Mouse (Mus musculus) lung, embryonic 16.5 days (tissue): ENCODE results near the gene Tifab. TPM values are rescaled to one million over a fixed set of nuclear protein-coding genes. Genes with fewer than 3 reads are reported as not detected.

Source experiments
- ATAC-seq: fragments of 200-750 bp; cut with Nextera tagmentation; 2 replicates; pipeline ENCODE4 v1.8.0; 2017; ENCODE audit warnings: low read depth, mild to moderate bottlenecking, moderate library complexity
- H3K27ac ChIP-seq: fragments of 300-500 bp; sonication (generic); 2 replicates; pipeline ENCODE4 v1.5.1; 2014; ENCODE audit warnings: mild to moderate bottlenecking, control low read depth, low read length
- H3K27me3 ChIP-seq: fragments of 300-500 bp; sonication (generic); 2 replicates; pipeline ENCODE4 v1.6.1; 2014; ENCODE audit warnings: low read depth, low read length, mixed read lengths; ENCODE audit not compliant: control insufficient read depth, insufficient read depth
- H3K36me3 ChIP-seq: fragments of 300-500 bp; sonication (generic); 2 replicates; pipeline ENCODE4 v1.6.1; 2014; ENCODE audit warnings: low read length; ENCODE audit not compliant: control insufficient read depth, insufficient read depth
- H3K4me1 ChIP-seq: fragments of 300-500 bp; sonication (generic); replicated peaks from 2 replicates; pipeline ENCODE4 v1.6.1; 2014; ENCODE audit warnings: low read length, mixed read lengths; ENCODE audit not compliant: control insufficient read depth, insufficient read depth
- H3K4me2 ChIP-seq: fragments of 300-500 bp; sonication (generic); 2 replicates; pipeline ENCODE4 v1.6.1; 2014; ENCODE audit warnings: low read depth, low read length, control low read depth
- H3K4me3 ChIP-seq: fragments of 300-500 bp; sonication (generic); 2 replicates; pipeline ENCODE4 v1.5.1; 2014; ENCODE audit warnings: mild to moderate bottlenecking, low read length, control low read depth
- H3K9ac ChIP-seq: fragments of 300-500 bp; sonication (generic); 2 replicates; pipeline ENCODE4 v1.6.1; 2014; ENCODE audit warnings: low read length, control low read depth
- H3K9me3 ChIP-seq: fragments of 300-500 bp; sonication (generic); 2 replicates; pipeline ENCODE4 v1.6.1; 2016; ENCODE audit warnings: low read length; ENCODE audit not compliant: control insufficient read depth
- WGBS: fragments of 180-500 bp; shearing (Covaris S2); extraction: QIAGEN DNeasy Blood & Tissue Kit; methylation state at CpG from one replicate; pipeline ENCODE4 v1.1.7; 2014; 5-methylcytosine and 5-hydroxymethylcytosine counted together
- polyA plus RNA-seq: library from polyadenylated mRNA; unstranded; fragments of >200 nt; fragmentation: Nextera tagmentation; extraction: Ambion mirVana; gene quantifications from 2 replicates; pipeline ENCODE4 v1.2.1, GENCODE M21; 2015

Gene Tifab
- polyA plus RNA-seq, 1 experiment from 2014 or later, result 4.0 TPM

- peak; percentile 68; the same call in 1 of the 2 replicates for ATAC-seq
- peaks cover 3% of the 10 kb centered on the region; the same call in 1 of the 2 replicates for H3K4me1 ChIP-seq
- H3K9ac ChIP-seq, result no peak overlapping the region
- H3K27ac ChIP-seq, result no peak overlapping the region
- H3K27me3 ChIP-seq, result peaks cover 2% of the 10 kb centered on the region; the same call in 1 of the 2 replicates
- H3K36me3 ChIP-seq, result no peaks in the 10 kb centered on the region
- H3K4me3 ChIP-seq, result no peak overlapping the region
- H3K9me3 ChIP-seq, result no peaks in the 10 kb centered on the region
- 40% methylated on average over 22 of the region's 22 CpGs for WGBS
- H3K4me2 ChIP-seq, result no peak overlapping the region
Observed at GRCm38 (mm10) chr13:56151404-56152226, 27.1 kb downstream of the Tifab start.

- WGBS, result 42% methylated on average over 3 of the region's 3 CpGs
- H3K36me3 ChIP-seq, result no peaks in the 10 kb centered on the region
- H3K4me1 ChIP-seq, result peaks cover 2% of the 10 kb centered on the region
- H3K4me2 ChIP-seq, result no peak overlapping the region
- H3K9me3 ChIP-seq, result no peaks in the 10 kb centered on the region
- peaks cover 2% of the 10 kb centered on the region; the same call in 1 of the 2 replicates for H3K27me3 ChIP-seq
- ATAC-seq, result no peak
- H3K4me3 ChIP-seq, result no peak overlapping the region
- no peak overlapping the region for H3K27ac ChIP-seq
- no peak overlapping the region for H3K9ac ChIP-seq
Observed at GRCm38 (mm10) chr13:56145523-56145922, 33.2 kb downstream of the Tifab start.

GRCm38 (mm10) chr13:56144021-56144420 lies 34.7 kb downstream of the Tifab start:
- peaks cover 2% of the 10 kb centered on the region for H3K4me1 ChIP-seq

GRCm38 (mm10) chr13:56143151-56143513 lies 35.6 kb downstream of the Tifab start:
- 23% methylated on average over 7 of the region's 7 CpGs for WGBS
- H3K9me3 ChIP-seq, result no peaks in the 10 kb centered on the region
- ATAC-seq, result no peak
- no peaks in the 10 kb centered on the region for H3K36me3 ChIP-seq
- no peak overlapping the region for H3K27ac ChIP-seq
- H3K4me1 ChIP-seq, result peaks cover 2% of the 10 kb centered on the region
- H3K9ac ChIP-seq, result no peak overlapping the region
- H3K27me3 ChIP-seq, result no peaks in the 10 kb centered on the region
- no peak overlapping the region for H3K4me3 ChIP-seq
- H3K4me2 ChIP-seq, result no peak overlapping the region

More at GRCm38 (mm10) chr13:56144021-56144420, 34.7 kb downstream of the Tifab start:
- Histone ChIP-seq H3K36me3 (no peaks in the 10 kb centered on the region), H3K27ac (0 out of 2 replicates have a peak overlapping the region, but pooled peaks have one; percentile 7), H3K4me2 (no peak overlapping the region), H3K9ac (no peak overlapping the region), H3K4me3 (no peak overlapping the region), H3K9me3 (no peaks in the 10 kb centered on the region), H3K27me3 (no peaks in the 10 kb centered on the region)
- peak; percentile 46; the same call in 1 of the 2 replicates for ATAC-seq
- whole genome bisulfite sequencing, result 28% methylated on average over 2 of the region's 2 CpGs

GRCm38 (mm10) chr13:56142382-56143150 lies 36.1 kb downstream of the Tifab start:
- WGBS, result 26% methylated on average over 10 of the region's 11 CpGs
- no peak for ATAC-seq

GRCm38 (mm10) chr13:56139167-56139751 lies 39.4 kb downstream of the Tifab start:
- Histone ChIP-seq H3K27me3 (no peaks in the 10 kb centered on the region), H3K4me2 (no peak overlapping the region), H3K9me3 (no peaks in the 10 kb centered on the region), H3K4me3 (no peak overlapping the region), H3K4me1 (peaks cover 6% of the 10 kb centered on the region), H3K36me3 (no peaks in the 10 kb centered on the region), H3K27ac (no peak overlapping the region), H3K9ac (no peak overlapping the region)
- WGBS, result 30% methylated on average over 6 of the region's 6 CpGs
- ATAC-seq, result no peak

More at GRCm38 (mm10) chr13:56142382-56143150, 36.1 kb downstream of the Tifab start:
- Histone ChIP-seq H3K27ac (no peak overlapping the region), H3K4me2 (no peak overlapping the region), H3K36me3 (no peaks in the 10 kb centered on the region), H3K9ac (no peak overlapping the region), H3K4me3 (no peak overlapping the region), H3K27me3 (no peaks in the 10 kb centered on the region), H3K4me1 (peaks cover 2% of the 10 kb centered on the region), H3K9me3 (no peaks in the 10 kb centered on the region)

GRCm38 (mm10) chr13:56136200-56136599 lies 42.5 kb downstream of the Tifab start, which contains the start of gene H2afy:
TSS of gene H2afy (minus strand) at chr13:56136361.
- no peaks in the 10 kb centered on the region for H3K9me3 ChIP-seq
- peak within 1 kb of the TSS; percentile 86 for H3K4me3 ChIP-seq
- H3K36me3 ChIP-seq, result no peaks in the 10 kb centered on the region
- peak within 1 kb of the TSS; percentile 78 for H3K27ac ChIP-seq
- H3K4me2 ChIP-seq, result peak within 1 kb of the TSS; percentile 77
- peak within 1 kb of the TSS; percentile 98 for H3K9ac ChIP-seq
- peaks cover 21% of the 10 kb centered on the region for H3K4me1 ChIP-seq
- WGBS, result 83% methylated on average over 2 of the region's 2 CpGs
- no peak for ATAC-seq
- H3K27me3 ChIP-seq, result no peaks in the 10 kb centered on the region

- H3K36me3 ChIP-seq, result no peaks in the 10 kb centered on the region
- no peaks in the 10 kb centered on the region for H3K9me3 ChIP-seq
- peak overlapping the region; percentile 86 for H3K4me3 ChIP-seq
- peak overlapping the region; percentile 77 for H3K4me2 ChIP-seq
- H3K27me3 ChIP-seq, result no peaks in the 10 kb centered on the region
- H3K4me1 ChIP-seq, result peaks cover 21% of the 10 kb centered on the region
- H3K9ac ChIP-seq, result peak overlapping the region; percentile 98
- peak; percentile 91 for ATAC-seq
- peak overlapping the region; percentile 78 for H3K27ac ChIP-seq
- WGBS, result 2% methylated on average over 49 of the region's 89 CpGs
Observed at GRCm38 (mm10) chr13:56135231-56136052, 43.2 kb downstream of the Tifab start.
